Mouse (Mus musculus): ENCODE results near the gene Slit3.

- no peak for TF ChIP-seq GATA1 (IDR thresholded peaks at IDR 0.05; ENCODE audit: low read length)
- TF ChIP-seq TAL1 (IDR thresholded peaks at IDR 0.05; ENCODE audit: low read length) = no peak
These were observed 608.2 kb downstream of the Slit3 start for GRCm38 (mm10) chr11:35729186-35729585.
